Mouse (Mus musculus): ENCODE data around the gene Slc5a9.
"Not testable (repeated sequence)": the region's sequence is repeated elsewhere in the genome, so short reads cannot be mapped to it uniquely, and the experiment has no call there.

Slc5a9 gene

DNA sequence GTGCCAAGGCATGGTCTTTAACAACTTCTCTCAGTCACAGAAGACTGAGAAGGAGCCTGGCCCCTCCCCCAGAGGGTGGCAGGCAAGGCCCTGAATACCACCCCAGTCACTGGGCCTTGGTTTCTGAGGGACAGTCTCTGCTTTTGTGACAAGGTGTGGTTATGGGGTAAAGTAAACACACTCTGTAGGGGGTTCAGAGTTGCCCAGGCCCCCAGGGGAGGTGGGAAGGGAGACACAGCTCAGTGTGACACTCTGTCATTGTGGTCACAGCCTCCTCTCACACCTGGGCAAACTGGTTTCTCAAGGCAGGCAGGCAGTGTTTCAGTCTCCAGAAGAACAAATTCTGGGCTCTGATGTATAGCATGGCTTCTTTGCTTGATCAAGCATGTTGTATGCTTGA lies at the start of gene Slc5a9:
Gene Slc5a9, minus strand, starts transcription at position 144 of the 400 bp plus-strand sequence.
- in situ Hi-C loops (cut with MboI; ENCODE audit: low sequenced_read_pairs): no loop called here

DNA sequence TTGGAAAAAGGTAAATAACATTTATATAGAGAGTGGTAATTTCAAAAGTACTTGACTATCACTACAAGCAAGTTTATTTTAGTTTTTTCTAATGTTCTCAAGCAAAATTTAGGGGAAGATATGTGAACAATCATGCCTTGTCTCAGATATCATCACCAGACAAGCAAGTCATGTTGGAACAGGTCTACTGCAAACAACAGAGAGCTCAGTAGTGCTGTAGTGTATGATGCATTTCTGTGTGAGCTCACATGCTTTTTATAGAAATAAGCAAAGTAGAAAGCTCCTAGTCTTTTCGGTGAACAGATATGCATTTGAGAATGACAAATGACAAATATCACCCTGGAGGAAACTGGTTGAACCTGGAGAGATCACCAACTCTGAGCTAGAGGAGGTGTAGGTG lies 16.4 kb upstream of the Slc5a9 start, which contains the start of gene Skint8:
Gene Skint8, plus strand, starts transcription at position 301 of the 400 bp plus-strand sequence.
- in situ Hi-C loops (cut with MboI; ENCODE audit: low sequenced_read_pairs): no loop called here

DNA sequence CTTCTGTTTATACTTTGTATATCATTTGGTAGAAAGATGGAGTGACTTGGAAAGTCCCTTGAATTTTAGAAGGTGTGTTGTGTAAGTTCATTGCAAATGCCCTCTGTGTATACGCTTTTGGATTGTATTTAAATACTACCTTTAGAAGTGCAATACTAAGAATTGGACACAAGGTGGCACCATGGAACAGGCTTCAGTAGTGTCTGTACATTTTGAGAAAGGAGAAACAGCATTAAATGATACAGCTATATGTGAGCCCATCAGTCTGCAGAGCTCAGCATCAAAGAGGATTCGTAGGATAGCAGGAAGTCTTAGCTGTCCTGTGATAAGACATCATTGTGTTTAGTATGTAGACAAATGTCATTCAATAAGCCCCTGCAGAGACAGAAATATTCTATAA lies 5.2 kb upstream of the Slc5a9 start:
- in situ Hi-C loops (cut with MboI; ENCODE audit: low sequenced_read_pairs): no loop called here

DNA sequence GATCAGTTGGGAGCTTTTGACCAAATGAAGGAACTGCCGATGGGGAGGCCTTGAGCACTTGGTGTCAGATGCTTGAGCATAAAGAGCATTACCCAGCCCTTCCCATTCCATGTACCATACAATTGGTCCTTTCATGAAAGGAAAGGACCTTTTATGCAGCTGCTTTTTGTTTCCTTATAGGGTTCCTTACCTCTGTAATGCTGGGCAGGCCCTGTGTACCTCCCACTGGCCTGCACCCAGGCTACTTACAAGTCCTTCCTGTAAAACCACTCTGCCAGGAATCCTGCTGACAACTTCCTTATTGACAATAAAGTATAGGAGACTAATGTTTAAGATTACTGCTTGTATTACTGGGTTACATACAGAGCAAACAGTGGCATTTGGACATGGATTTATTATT lies 1.2 kb downstream of the Slc5a9 start:
- in situ Hi-C loops (cut with MboI; ENCODE audit: low sequenced_read_pairs): no loop called here

DNA sequence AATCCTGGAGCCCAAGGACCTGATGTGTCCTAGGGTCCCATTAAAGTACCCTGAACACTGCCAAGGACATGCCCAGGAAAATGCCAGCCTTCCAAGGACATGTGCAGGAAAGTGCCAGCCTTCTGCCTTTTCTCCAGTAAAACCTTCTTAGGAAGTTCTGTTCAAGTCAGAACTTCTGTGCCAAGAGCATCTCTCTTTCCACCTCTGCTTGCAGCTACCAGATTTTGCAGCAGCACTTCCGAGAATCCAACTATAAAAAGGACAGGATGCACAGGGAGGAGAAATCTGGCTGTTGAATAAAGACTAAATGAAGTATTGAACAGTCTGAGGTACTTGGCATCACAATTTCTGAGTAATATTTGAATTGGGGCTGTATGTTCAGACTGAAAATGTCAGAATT lies 2.2 kb downstream of the Slc5a9 start:
- in situ Hi-C loops (cut with MboI; ENCODE audit: low sequenced_read_pairs): not testable (repeated sequence)

DNA sequence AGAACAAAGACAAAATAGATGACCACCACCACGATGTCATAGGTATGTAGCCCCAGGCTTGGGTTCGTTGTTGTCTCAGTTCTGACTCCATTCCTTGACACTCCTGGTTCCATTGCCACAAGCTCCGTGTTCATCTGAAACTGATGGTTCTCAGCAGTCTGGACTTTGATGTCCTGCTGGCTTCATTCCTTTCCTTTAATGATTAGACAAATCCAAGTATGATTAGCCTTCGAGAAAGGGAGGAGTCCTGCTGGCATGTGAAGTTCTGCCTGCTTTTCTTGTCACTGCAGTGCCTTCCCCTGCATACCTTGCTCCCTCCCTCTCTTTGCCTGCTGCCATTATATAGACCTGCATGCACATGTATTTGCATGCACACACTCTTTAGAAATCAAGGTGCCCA lies 4.2 kb downstream of the Slc5a9 start:
- in situ Hi-C loops (cut with MboI; ENCODE audit: low sequenced_read_pairs): no loop called here

DNA sequence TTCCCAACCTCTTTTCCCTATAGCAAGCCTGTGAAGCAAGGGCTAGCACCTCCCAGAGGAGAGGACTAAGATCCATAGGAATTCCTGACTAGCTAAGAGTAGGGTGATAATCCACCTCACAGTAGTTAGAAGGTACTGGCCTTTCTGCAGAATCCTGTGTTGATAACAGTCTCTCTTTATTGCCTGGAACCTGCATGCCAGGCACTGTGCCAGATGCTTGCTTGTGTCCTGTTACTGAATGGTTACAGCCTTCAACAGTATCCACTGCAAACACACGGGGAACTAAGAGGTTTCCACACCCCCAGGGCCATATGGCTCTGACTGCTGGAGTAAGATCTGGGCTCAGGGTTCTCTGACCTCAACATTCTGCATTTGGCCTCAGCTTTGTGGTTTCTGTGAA lies 5.0 kb downstream of the Slc5a9 start:
- in situ Hi-C loops (cut with MboI; ENCODE audit: low sequenced_read_pairs): no loop called here

DNA sequence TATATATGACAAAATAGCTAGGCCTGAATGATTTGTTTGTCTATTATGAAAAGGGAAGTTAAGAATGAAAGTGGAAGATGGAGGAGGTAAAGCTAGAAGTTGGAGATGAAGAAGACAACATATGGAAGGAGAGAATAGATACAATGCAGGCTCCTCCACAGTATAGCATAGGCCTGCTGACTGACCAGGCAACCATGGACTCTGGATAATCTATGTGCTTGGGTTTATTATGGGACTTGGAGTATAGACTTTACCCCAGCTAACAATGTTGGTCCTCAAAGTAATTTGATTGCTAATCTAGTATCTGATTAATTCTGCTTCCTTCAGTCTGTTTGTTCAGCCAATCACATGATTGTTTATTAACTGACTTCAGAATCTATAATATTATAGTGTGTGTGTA lies 10.6 kb downstream of the Slc5a9 start:
- in situ Hi-C loops (cut with MboI; ENCODE audit: low sequenced_read_pairs): no loop called here

DNA sequence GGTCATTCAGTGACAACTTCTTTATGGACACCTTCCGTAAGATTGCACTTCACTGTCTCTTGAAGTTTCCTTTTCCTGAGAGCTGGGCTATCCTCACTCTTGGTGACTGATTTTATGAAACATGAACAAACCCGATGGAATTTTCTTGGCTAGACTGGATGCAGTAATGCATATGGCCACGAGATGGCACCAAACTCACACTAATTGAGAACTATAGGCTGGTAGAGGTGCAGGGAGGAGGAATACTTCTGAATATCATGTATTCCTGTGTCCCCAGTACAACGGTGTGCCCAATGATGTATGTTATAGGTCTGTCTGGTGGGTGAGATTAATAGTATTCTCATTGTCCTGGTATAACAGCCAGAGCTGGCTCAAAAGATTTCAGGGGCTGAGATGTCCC lies 16.1 kb downstream of the Slc5a9 start:
- in situ Hi-C loops (cut with MboI; ENCODE audit: low sequenced_read_pairs): no loop called here

DNA sequence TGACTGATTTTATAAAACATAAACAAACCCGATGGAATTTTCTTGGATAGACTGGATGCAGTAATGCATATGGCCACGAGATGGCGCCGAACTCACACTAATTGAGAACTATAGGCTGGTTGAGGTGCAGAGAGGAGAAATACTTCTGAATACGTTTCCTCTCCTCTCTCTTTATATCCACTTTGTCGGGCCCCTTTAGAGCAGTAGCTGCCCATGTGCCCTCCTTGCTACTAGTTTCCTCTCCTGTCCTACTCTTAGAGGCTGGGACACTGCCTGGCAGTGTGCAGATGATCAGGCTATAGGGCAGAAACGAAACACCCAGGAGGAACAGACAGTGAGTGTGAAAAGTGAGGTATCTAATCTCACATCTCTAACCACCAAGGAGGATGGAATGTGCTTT lies 16.7 kb downstream of the Slc5a9 start:
- in situ Hi-C loops (cut with MboI; ENCODE audit: low sequenced_read_pairs): no loop called here

DNA sequence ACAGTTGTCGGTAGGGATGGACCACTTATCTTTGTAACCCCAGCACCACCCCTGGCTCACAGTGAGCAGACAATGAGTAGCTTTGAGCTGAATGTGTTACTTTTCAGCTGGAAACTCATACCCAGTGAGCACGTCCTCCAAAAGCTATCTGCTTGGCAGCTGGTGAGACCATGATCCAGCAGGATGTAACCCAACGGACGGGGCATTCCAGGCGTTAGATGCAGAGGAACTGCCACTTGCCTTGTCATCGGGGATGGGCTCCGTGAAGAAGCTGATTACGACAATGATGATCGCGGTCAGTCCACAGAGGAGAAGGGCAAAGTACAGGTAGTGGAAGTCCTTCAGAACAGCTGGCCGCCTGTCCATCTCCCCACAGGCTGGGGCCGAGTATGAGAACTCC lies 19.2 kb downstream of the Slc5a9 start:
- in situ Hi-C loops (cut with MboI; ENCODE audit: low sequenced_read_pairs): no loop called here

DNA sequence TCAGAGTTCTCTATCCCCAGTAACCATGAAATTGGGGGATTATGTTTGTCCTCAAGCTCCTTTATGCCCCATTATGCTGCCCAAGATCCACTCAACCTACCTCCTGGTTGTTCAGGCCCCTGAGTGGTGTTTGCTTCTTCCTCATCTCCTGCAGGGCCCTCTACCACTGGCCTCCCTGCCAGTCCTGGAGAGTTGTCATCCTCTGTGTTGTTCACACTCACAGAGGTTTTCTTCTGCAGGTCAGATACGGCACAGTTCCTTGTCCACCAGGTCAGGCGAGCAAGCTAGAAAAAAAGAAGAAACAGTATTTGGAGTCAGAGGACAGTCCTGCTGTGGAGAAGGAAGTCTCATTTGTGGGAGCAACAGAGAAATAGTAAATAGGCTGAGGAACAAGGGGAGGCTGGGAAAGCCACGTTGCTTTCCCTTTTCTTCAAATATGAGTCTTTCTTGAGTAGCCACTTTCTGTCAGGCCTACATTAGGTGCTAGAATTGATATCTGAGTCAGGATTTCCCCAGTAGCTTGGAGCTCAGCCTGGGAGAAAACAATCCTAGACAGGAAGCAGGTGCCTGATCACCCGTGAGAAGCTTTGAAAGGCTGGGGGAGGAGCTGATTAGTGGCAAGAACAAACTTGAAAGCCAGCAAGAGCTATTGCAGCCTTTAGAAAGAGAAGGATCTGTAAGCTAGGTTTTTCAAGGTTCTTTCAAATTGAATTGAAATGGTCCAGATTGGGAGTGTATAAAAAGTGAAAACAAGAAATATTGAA lies 22.4 kb downstream of the Slc5a9 start:
- in situ Hi-C loops (cut with MboI; ENCODE audit: low sequenced_read_pairs): no loop called here

DNA sequence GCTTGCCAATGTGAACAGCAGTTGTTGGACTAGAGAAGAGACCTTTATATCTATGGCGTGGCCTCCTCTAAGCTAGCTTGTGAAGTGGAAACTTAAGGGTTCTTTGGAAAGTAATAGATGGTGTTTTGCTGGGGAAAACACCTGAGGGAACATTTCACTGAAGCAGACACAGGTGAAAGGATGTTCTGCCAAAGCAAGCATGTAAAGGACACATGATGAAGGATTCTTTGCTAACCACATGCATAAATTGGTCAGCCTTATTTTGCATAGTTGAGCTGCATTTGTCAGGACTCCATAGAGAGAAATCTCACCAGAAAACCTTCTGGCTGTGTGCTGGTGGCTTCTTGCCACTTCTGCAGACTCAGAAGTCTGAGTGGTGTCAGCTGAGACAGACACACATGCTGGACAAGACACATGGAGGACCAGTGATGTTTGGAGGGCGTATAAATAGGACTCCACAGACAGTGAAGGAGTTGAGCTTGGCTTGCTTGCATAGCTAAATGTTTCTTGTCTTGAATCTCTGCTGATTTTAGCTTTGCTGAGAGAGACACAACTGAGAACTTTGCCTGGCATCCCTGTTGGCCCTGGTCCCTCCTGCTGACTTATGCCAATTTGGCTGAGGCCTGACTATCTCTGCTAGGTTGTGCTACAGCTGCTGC lies 34.8 kb downstream of the Slc5a9 start:
- in situ Hi-C loops (cut with MboI; ENCODE audit: low sequenced_read_pairs): no loop called here

DNA sequence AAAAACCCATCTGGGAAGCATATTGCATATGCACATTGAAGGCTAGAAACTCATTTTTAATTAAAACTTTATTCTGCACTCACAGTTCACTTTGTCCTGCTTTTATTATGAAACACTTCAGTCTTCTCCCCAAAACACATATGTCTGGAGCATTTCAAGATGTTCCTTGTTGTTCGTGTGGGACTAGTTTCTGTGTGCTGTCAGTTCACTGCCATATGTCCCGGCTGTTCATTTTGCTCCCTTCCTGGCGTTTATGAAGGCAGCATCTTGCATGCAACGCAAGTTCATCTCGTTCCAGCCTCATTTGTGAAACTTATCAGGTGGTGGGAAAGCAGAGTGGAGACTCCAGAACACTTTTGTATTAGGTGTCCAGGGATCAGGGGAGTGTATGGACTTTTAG lies 36.0 kb downstream of the Slc5a9 start:
- in situ Hi-C loops (cut with MboI; ENCODE audit: low sequenced_read_pairs): no loop called here

DNA sequence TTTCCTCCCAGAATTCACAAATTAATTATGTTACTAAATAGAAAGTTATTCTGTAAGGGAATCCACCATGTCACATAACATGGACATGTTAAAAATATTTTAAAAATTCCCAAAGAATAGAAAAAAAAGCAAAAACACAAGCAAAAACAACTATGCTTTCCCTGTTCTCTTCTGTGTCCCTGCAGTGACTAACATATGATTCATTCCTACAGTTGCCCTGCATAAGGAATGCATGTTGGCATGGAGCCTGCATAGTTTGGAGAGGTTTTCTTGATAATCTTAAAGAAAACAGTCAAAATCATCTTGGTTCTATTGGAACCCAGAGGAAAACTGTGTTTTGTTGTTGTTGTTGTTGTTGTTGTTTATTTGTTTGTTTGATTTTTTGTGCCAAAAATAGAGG lies 50.1 kb downstream of the Slc5a9 start:
- in situ Hi-C loops (cut with MboI; ENCODE audit: low sequenced_read_pairs): no loop called here

DNA sequence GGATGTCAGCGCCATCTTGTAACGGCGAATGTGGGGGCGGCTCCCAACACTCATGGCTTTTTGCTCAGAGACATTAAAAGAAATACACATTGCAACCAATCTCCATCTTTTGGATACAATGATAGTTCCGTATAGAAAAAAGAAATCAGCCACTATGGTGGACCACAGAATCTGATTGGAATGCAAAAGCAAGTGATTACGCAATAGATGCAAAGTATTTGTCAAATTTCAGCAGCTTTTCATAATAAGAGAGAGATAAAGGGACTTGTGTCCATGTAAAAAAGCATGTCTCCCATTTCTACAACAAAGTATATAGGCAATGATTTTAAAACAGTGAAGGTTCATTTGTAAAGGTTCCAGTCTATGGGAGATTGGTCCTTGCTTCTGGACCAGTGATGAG lies 63.8 kb downstream of the Slc5a9 start:
- in situ Hi-C loops (cut with MboI; ENCODE audit: low sequenced_read_pairs): no loop called here
